Mouse (Mus musculus): Measurements from ENCODE around the gene Prkcb. TPM values are rescaled to one million over a fixed set of nuclear protein-coding genes. Genes with fewer than 3 reads are reported as not detected.

Prkcb gene
- polyA plus RNA-seq, 1 experiment from 2014 or later: 13.3 TPM

DNA sequence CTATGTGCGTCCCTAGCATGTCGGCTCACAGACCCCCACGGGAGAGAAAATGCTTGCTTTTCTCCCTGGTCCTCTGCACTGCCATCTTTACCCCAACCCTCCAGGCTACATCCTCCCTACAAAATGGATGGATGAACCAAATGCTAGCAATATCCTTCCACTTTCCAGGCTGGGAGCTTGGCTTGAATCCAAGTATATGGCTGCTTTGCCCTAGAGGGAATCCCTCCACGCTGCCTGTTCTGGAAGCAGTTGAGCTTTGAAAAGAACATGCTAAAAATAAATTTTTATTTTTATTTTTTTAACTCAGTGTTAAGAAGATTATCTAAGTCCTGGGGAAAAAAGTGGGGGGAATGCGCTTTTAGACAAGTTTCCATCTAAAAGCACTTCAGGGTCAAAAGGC lies 339.5 kb downstream of the Prkcb start:
- Histone ChIP-seq H3K27ac (ENCODE audit: low read depth, low read length) (no peak overlapping the region), H3K27me3 (ENCODE audit: control insufficient read depth, insufficient read depth, low read length) (no peaks in the 10 kb centered on the region), H3K4me3 (ENCODE audit: low read depth, low read length) (no peak overlapping the region), H3K9ac (ENCODE audit: low read depth, low read length) (no peak overlapping the region), H3K36me3 (ENCODE audit: control insufficient read depth, insufficient read depth, low read length) (no peaks in the 10 kb centered on the region), H3K9me3 (replicated peaks; ENCODE audit: control insufficient read depth, low read length) (no peaks in the 10 kb centered on the region), H3K4me1 (ENCODE audit: control insufficient read depth, insufficient read depth, low read length) (no peaks in the 10 kb centered on the region), H3K4me2 (no peak overlapping the region)
- 77% methylated on average over 5 of the region's 5 CpGs for WGBS (ENCODE audit: insufficient replicate concordance)
- no peak for ATAC-seq (replicated peaks; ENCODE audit: insufficient number of reproducible peaks, low FRiP score, low TSS enrichment)

DNA sequence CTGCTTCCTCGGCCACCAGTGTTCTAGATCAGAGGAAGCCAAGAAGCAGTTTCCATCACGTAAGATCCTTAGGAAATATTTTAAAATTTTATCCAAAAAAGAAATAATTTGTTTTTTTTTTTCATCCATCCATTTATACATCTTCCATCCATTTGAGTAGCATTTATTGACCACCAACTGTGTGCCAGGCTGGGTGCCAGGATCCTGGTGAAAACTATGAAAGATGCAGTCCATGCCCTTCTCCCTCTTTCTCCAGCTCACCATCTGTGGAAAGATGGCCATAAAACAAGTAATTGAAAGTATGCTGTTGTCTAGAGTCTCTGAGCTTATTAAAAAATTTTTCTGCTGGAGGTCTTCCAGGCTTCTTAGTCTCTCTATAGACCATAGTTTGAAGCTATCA lies 341.8 kb downstream of the Prkcb start:
- no peak for ATAC-seq (replicated peaks; ENCODE audit: insufficient number of reproducible peaks, low FRiP score, low TSS enrichment)
- Histone ChIP-seq H3K4me3 (ENCODE audit: low read depth, low read length) (no peak overlapping the region), H3K27me3 (ENCODE audit: control insufficient read depth, insufficient read depth, low read length) (no peaks in the 10 kb centered on the region), H3K27ac (ENCODE audit: low read depth, low read length) (no peak overlapping the region), H3K9me3 (replicated peaks; ENCODE audit: control insufficient read depth, low read length) (no peaks in the 10 kb centered on the region), H3K36me3 (ENCODE audit: control insufficient read depth, insufficient read depth, low read length) (no peaks in the 10 kb centered on the region), H3K4me1 (ENCODE audit: control insufficient read depth, insufficient read depth, low read length) (no peaks in the 10 kb centered on the region), H3K9ac (ENCODE audit: low read depth, low read length) (no peak overlapping the region), H3K4me2 (no peak overlapping the region)
- 77% methylated on average over 2 of the region's 2 CpGs for WGBS (ENCODE audit: insufficient replicate concordance)

DNA sequence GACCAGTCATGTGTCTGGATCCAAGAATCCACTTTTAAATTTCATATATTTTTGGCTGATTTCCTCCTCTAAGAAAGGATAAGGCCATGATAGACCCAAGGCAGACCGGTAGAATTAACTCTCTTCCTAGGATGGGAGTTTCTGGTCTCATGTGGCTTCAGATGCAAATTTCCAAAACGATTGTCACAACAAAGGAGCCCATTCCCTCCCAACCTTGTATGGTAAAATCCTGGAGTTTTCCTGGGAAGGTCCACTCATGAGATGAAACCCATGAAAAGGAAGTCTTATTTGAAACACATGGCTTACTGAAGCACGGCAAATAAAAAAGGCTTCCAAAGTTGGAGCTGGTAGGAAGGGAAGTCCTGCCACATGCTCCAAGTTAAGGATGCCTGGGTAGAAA lies 342.6 kb downstream of the Prkcb start:
- no peak overlapping the region for H3K9ac ChIP-seq (ENCODE audit: low read depth, low read length)
- no peaks in the 10 kb centered on the region for H3K4me1 ChIP-seq (ENCODE audit: control insufficient read depth, insufficient read depth, low read length)
- H3K27me3 ChIP-seq (ENCODE audit: control insufficient read depth, insufficient read depth, low read length): no peaks in the 10 kb centered on the region
- H3K27ac ChIP-seq (ENCODE audit: low read depth, low read length): no peak overlapping the region
- no peaks in the 10 kb centered on the region for H3K9me3 ChIP-seq (replicated peaks; ENCODE audit: control insufficient read depth, low read length)
- H3K4me2 ChIP-seq: no peak overlapping the region
- 56% methylated on average over 3 of the region's 3 CpGs for WGBS (ENCODE audit: insufficient replicate concordance)
- H3K36me3 ChIP-seq (ENCODE audit: control insufficient read depth, insufficient read depth, low read length): no peaks in the 10 kb centered on the region
- H3K4me3 ChIP-seq (ENCODE audit: low read depth, low read length): no peak overlapping the region
- no peak for ATAC-seq (replicated peaks; ENCODE audit: insufficient number of reproducible peaks, low FRiP score, low TSS enrichment)

DNA sequence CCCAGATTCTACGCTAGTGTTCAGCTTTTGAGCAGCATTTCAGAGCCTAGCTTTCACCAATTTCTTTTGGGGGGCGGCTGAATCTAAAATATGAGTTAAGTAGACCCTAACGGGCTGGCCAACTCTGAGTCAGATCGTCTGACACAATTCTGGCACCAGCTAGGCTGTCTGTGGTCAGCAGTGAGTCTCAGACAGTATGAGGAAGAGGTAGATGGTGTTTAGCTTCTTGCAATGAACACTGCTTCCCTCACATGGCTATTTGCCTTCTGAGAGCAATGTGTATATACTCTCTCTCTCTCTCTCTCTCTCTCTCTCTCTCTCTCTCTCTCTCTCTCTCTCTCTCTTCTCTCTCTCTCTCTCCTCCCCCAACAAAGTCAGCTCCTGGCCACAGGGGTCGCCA lies 344.4 kb downstream of the Prkcb start:
- Histone ChIP-seq H3K4me2 (no peak overlapping the region), H3K4me1 (ENCODE audit: control insufficient read depth, insufficient read depth, low read length) (no peaks in the 10 kb centered on the region), H3K36me3 (ENCODE audit: control insufficient read depth, insufficient read depth, low read length) (no peaks in the 10 kb centered on the region), H3K27me3 (ENCODE audit: control insufficient read depth, insufficient read depth, low read length) (no peaks in the 10 kb centered on the region), H3K9ac (ENCODE audit: low read depth, low read length) (no peak overlapping the region), H3K4me3 (ENCODE audit: low read depth, low read length) (no peak overlapping the region), H3K9me3 (replicated peaks; ENCODE audit: control insufficient read depth, low read length) (no peaks in the 10 kb centered on the region), H3K27ac (ENCODE audit: low read depth, low read length) (no peak overlapping the region)
- WGBS (ENCODE audit: insufficient replicate concordance): 65% methylated on average over 5 of the region's 5 CpGs
- ATAC-seq (replicated peaks; ENCODE audit: insufficient number of reproducible peaks, low FRiP score, low TSS enrichment): no peak

DNA sequence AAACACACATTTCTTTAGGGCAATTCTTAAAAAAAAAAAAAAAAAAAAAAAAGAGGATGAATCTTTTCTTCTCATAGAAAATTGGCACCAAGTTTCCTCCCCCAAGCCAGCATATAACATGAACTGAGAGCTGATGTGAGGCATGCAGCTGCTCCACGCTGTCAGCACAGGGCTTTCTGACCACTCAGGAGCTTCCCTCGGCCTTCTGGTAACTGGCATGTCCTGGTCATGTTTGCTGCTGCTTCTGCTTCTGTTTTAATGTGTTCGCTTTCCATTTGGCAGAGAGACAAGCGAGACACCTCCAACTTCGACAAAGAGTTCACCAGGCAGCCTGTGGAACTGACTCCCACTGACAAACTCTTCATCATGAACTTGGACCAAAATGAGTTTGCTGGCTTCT lies 344.9 kb downstream of the Prkcb start:
- H3K4me3 ChIP-seq (ENCODE audit: low read depth, low read length): no peak overlapping the region
- no peak overlapping the region for H3K27ac ChIP-seq (ENCODE audit: low read depth, low read length)
- ATAC-seq (replicated peaks; ENCODE audit: insufficient number of reproducible peaks, low FRiP score, low TSS enrichment): no peak
- no peaks in the 10 kb centered on the region for H3K27me3 ChIP-seq (ENCODE audit: control insufficient read depth, insufficient read depth, low read length)
- 82% methylated on average over 5 of the region's 5 CpGs for WGBS (ENCODE audit: insufficient replicate concordance)
- H3K4me2 ChIP-seq: no peak overlapping the region
- H3K9ac ChIP-seq (ENCODE audit: low read depth, low read length): no peak overlapping the region
- H3K4me1 ChIP-seq (ENCODE audit: control insufficient read depth, insufficient read depth, low read length): no peaks in the 10 kb centered on the region
- no peaks in the 10 kb centered on the region for H3K9me3 ChIP-seq (replicated peaks; ENCODE audit: control insufficient read depth, low read length)
- H3K36me3 ChIP-seq (ENCODE audit: control insufficient read depth, insufficient read depth, low read length): no peaks in the 10 kb centered on the region

DNA sequence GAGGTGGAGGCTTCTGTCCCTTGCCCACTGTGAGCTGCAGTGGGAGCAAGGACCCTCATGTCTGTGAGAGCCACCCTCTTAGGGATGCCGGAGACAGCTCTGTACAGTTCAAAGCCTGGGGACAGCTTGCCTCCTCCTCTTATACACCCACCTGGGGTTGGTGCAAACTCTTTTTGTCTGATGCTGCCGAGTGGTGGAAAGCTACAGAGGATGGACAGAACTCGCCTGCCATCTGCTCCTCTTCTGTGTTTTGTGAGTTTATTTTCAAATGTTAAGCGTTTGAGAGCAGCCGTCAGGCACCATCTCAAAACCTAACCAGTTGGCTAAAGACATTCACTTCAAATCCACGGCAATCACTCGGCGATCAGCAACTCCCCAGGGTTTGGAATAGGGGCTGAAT lies 355.1 kb downstream of the Prkcb start:
- Histone ChIP-seq H3K9me3 (replicated peaks; ENCODE audit: control insufficient read depth, low read length) (no peaks in the 10 kb centered on the region), H3K27ac (ENCODE audit: low read depth, low read length) (no peak overlapping the region), H3K27me3 (ENCODE audit: control insufficient read depth, insufficient read depth, low read length) (no peaks in the 10 kb centered on the region), H3K36me3 (ENCODE audit: control insufficient read depth, insufficient read depth, low read length) (no peaks in the 10 kb centered on the region), H3K9ac (ENCODE audit: low read depth, low read length) (no peak overlapping the region), H3K4me3 (ENCODE audit: low read depth, low read length) (no peak overlapping the region), H3K4me1 (ENCODE audit: control insufficient read depth, insufficient read depth, low read length) (no peaks in the 10 kb centered on the region), H3K4me2 (no peak overlapping the region)
- WGBS (ENCODE audit: insufficient replicate concordance): 77% methylated on average over 8 of the region's 8 CpGs
- ATAC-seq (replicated peaks; ENCODE audit: insufficient number of reproducible peaks, low FRiP score, low TSS enrichment): no peak

DNA sequence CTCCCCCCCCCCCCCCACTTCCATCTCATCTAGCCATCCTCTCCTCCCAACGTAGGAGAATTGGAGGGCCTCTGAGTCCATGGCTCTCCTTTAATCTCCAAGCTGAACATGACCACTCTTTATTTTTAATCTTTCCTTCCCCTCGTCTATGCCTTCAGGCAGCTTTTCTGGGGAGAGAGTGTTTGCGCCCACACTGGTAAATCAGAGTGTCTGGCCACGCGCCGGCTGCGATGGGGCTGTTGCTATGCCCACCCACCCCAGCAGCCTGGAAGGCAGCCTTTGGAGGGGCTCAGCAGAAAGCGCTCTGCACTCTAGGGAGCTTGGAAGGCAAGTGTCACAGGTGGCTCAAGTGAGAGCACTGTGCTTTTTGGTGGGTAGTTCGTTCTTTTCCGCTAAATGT lies 360.8 kb downstream of the Prkcb start:
- Histone ChIP-seq H3K4me2 (no peak overlapping the region), H3K27me3 (ENCODE audit: control insufficient read depth, insufficient read depth, low read length) (no peaks in the 10 kb centered on the region), H3K9ac (ENCODE audit: low read depth, low read length) (no peak overlapping the region), H3K27ac (ENCODE audit: low read depth, low read length) (no peak overlapping the region), H3K36me3 (ENCODE audit: control insufficient read depth, insufficient read depth, low read length) (no peaks in the 10 kb centered on the region), H3K4me1 (ENCODE audit: control insufficient read depth, insufficient read depth, low read length) (no peaks in the 10 kb centered on the region), H3K9me3 (replicated peaks; ENCODE audit: control insufficient read depth, low read length) (no peaks in the 10 kb centered on the region), H3K4me3 (ENCODE audit: low read depth, low read length) (no peak overlapping the region)
- WGBS (ENCODE audit: insufficient replicate concordance): 69% methylated on average over 10 of the region's 10 CpGs
- no peak for ATAC-seq (replicated peaks; ENCODE audit: insufficient number of reproducible peaks, low FRiP score, low TSS enrichment)

DNA sequence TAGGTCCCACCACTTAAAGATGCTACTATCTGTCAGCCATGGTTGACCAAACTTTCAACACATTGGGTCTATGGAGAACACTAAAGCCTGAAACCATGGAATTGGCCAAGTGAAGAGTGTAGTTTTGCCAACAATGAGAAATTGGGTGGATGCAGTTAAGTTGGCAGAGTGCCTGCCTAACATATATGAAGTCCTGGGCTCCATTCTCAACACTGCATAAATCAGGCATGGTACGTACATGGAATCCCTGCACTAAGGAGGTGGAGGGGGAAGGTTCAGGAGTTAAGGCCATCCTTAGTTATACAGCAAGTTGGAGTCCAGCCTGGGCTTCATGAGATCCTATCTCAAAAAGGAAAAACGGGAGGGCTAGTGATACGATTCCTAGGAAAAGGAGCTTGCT lies 364.0 kb downstream of the Prkcb start:
- H3K36me3 ChIP-seq (ENCODE audit: control insufficient read depth, insufficient read depth, low read length): no peaks in the 10 kb centered on the region
- no peak overlapping the region for H3K9ac ChIP-seq (ENCODE audit: low read depth, low read length)
- H3K4me3 ChIP-seq (ENCODE audit: low read depth, low read length): no peak overlapping the region
- no peak overlapping the region for H3K4me2 ChIP-seq
- ATAC-seq (replicated peaks; ENCODE audit: insufficient number of reproducible peaks, low FRiP score, low TSS enrichment): no peak
- no peaks in the 10 kb centered on the region for H3K27me3 ChIP-seq (ENCODE audit: control insufficient read depth, insufficient read depth, low read length)
- H3K9me3 ChIP-seq (replicated peaks; ENCODE audit: control insufficient read depth, low read length): no peaks in the 10 kb centered on the region
- no peaks in the 10 kb centered on the region for H3K4me1 ChIP-seq (ENCODE audit: control insufficient read depth, insufficient read depth, low read length)
- no peak overlapping the region for H3K27ac ChIP-seq (ENCODE audit: low read depth, low read length)
- 75% methylated on average over 3 of the region's 3 CpGs for WGBS (ENCODE audit: insufficient replicate concordance)

DNA sequence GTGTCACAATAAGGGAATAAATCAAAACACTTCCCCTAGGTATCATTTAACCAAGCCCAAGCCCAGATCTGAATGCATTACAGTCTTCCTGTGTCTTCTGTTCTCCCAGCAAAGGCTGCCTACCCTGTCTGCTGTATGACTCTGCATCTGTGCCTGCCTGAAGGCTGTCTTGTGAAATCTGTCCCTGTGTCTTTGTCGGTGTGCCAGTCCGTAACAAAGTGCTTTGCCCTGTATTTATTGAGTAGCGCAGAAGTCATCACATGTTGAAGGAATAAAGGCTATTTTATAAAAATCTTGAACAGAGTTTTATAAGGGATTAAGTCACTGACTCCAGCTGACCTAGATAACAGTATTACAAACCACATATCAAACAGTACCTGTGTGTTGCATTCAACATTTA lies 368.1 kb downstream of the Prkcb start:
- 75% methylated on average over 3 of the region's 3 CpGs for WGBS (ENCODE audit: insufficient replicate concordance)
- Histone ChIP-seq H3K27ac (ENCODE audit: low read depth, low read length) (no peak overlapping the region), H3K36me3 (ENCODE audit: control insufficient read depth, insufficient read depth, low read length) (no peaks in the 10 kb centered on the region), H3K4me2 (no peak overlapping the region), H3K4me3 (ENCODE audit: low read depth, low read length) (no peak overlapping the region), H3K27me3 (ENCODE audit: control insufficient read depth, insufficient read depth, low read length) (no peaks in the 10 kb centered on the region), H3K9ac (ENCODE audit: low read depth, low read length) (no peak overlapping the region), H3K9me3 (replicated peaks; ENCODE audit: control insufficient read depth, low read length) (no peaks in the 10 kb centered on the region), H3K4me1 (ENCODE audit: control insufficient read depth, insufficient read depth, low read length) (no peaks in the 10 kb centered on the region)
- no peak for ATAC-seq (replicated peaks; ENCODE audit: insufficient number of reproducible peaks, low FRiP score, low TSS enrichment)

All from heart, embryonic 11.5 days (tissue).